Mouse (Mus musculus) heart, embryonic 16.5 days (tissue): ENCODE measurements around the gene Ipo7. TPM values are rescaled to one million over a fixed set of nuclear protein-coding genes. Genes with fewer than 3 reads are reported as not detected.
A peak's percentile ranks its signal among the peaks of the same experiment; 100 is the strongest.
"Not testable (repeated sequence)": the region's sequence is repeated elsewhere in the genome, so short reads cannot be mapped to it uniquely, and the experiment has no call there.

Source experiments
- ATAC-seq: fragments of 200-750 bp; cut with Nextera tagmentation; replicated peaks from 2 replicates; pipeline ENCODE4 v1.8.0; 2017; ENCODE audit warnings: moderate number of reproducible peaks; ENCODE audit not compliant: insufficient read depth, low FRiP score; ENCODE audit errors: extremely low read depth
- H3K27ac ChIP-seq: fragments of 300-500 bp; sonication (generic); 2 replicates; pipeline ENCODE4 v1.5.1; 2014; ENCODE audit warnings: mild to moderate bottlenecking, low read length, control low read depth, moderate library complexity
- H3K27me3 ChIP-seq: fragments of 300-500 bp; sonication (generic); 2 replicates; pipeline ENCODE4 v1.6.1; 2014; ENCODE audit warnings: low read length, mixed read lengths; ENCODE audit not compliant: control insufficient read depth, insufficient read depth
- H3K36me3 ChIP-seq: fragments of 300-500 bp; sonication (generic); 2 replicates; pipeline ENCODE4 v1.6.1; 2014; ENCODE audit not compliant: control insufficient read depth, insufficient read depth
- H3K4me1 ChIP-seq: fragments of 300-500 bp; sonication (generic); 2 replicates; pipeline ENCODE4 v1.6.1; 2014; ENCODE audit warnings: low read length, mixed read lengths; ENCODE audit not compliant: control insufficient read depth, insufficient read depth
- H3K4me2 ChIP-seq: fragments of 300-500 bp; sonication (generic); 2 replicates; pipeline ENCODE4 v1.6.1; 2014; ENCODE audit warnings: low read depth, mild to moderate bottlenecking, control low read depth, low read length
- H3K4me3 ChIP-seq: fragments of 300-500 bp; sonication (generic); 2 replicates; pipeline ENCODE4 v1.5.1; 2014; ENCODE audit warnings: mild to moderate bottlenecking, control low read depth, low read length
- H3K9ac ChIP-seq: fragments of 300-500 bp; sonication (generic); 2 replicates; pipeline ENCODE4 v1.6.1; 2014; ENCODE audit warnings: low read length, control low read depth
- H3K9me3 ChIP-seq: fragments of 300-500 bp; sonication (generic); replicated peaks from 2 replicates; pipeline ENCODE4 v1.6.1; 2016; ENCODE audit warnings: low read length; ENCODE audit not compliant: control insufficient read depth
- WGBS: fragments of 180-500 bp; shearing (Covaris S2); extraction: QIAGEN DNeasy Blood & Tissue Kit; methylation state at CpG from one replicate; pipeline ENCODE4 v1.1.7; 2014; 5-methylcytosine and 5-hydroxymethylcytosine counted together
- polyA plus RNA-seq: library from polyadenylated mRNA; unstranded; fragments of >200 nt; fragmentation: Nextera tagmentation; extraction: Ambion mirVana; gene quantifications from 2 replicates; pipeline ENCODE4 v1.2.1, GENCODE M21; 2015

Gene Ipo7
- polyA plus RNA-seq, 1 experiment from 2014 or later = 41.2 TPM

- Histone ChIP-seq H3K4me3 (no peak overlapping the region), H3K36me3 (no peaks in the 10 kb centered on the region), H3K27ac (no peak overlapping the region), H3K4me2 (no peak overlapping the region), H3K4me1 (no peaks in the 10 kb centered on the region), H3K9me3 (no peaks in the 10 kb centered on the region), H3K27me3 (no peaks in the 10 kb centered on the region), H3K9ac (no peak overlapping the region)
- ATAC-seq = no peak
- 84% methylated on average over 6 of the region's 6 CpGs for WGBS
These were observed 9.0 kb upstream of the Ipo7 start for GRCm38 (mm10) chr7:110009084-110009483.

GRCm38 (mm10) chr7:110011417-110011816 lies 6.7 kb upstream of the Ipo7 start:
- Histone ChIP-seq H3K4me3 (no peak overlapping the region), H3K27me3 (no peaks in the 10 kb centered on the region), H3K27ac (no peak overlapping the region), H3K9me3 (no peaks in the 10 kb centered on the region), H3K9ac (no peak overlapping the region), H3K36me3 (no peaks in the 10 kb centered on the region), H3K4me1 (no peaks in the 10 kb centered on the region), H3K4me2 (no peak overlapping the region)
- WGBS = 61% methylated on average over 1 of the region's 1 CpGs
- ATAC-seq = no peak

- no peak for ATAC-seq
- 69% methylated on average over 5 of the region's 5 CpGs for WGBS
- Histone ChIP-seq H3K9me3 (no peaks in the 10 kb centered on the region), H3K9ac (no peak overlapping the region), H3K4me2 (no peak overlapping the region), H3K36me3 (no peaks in the 10 kb centered on the region), H3K27ac (no peak overlapping the region), H3K27me3 (no peaks in the 10 kb centered on the region), H3K4me1 (no peaks in the 10 kb centered on the region), H3K4me3 (no peak overlapping the region)
These were observed 3.8 kb upstream of the Ipo7 start for GRCm38 (mm10) chr7:110014272-110014671.

GRCm38 (mm10) chr7:110018631-110019482 lies 783 bp downstream of the Ipo7 start:
- no peaks in the 10 kb centered on the region for H3K36me3 ChIP-seq
- peak overlapping the region; percentile 88 for H3K27ac ChIP-seq
- no peaks in the 10 kb centered on the region for H3K27me3 ChIP-seq
- WGBS = under 1% methylated on average over 42 of the region's 42 CpGs
- H3K4me3 ChIP-seq = peak overlapping the region; percentile 98
- peaks cover 10% of the 10 kb centered on the region for H3K4me1 ChIP-seq
- peak overlapping the region; percentile 65 for H3K4me2 ChIP-seq
- peak; percentile 73 for ATAC-seq
- no peaks in the 10 kb centered on the region for H3K9me3 ChIP-seq
- peak overlapping the region; percentile 95 for H3K9ac ChIP-seq

GRCm38 (mm10) chr7:110023553-110023952 lies 5.5 kb downstream of the Ipo7 start:
- H3K27ac ChIP-seq = no peak overlapping the region
- WGBS = 94% methylated on average over 1 of the region's 1 CpGs
- ATAC-seq = no peak

GRCm38 (mm10) chr7:110026594-110026993 lies 8.5 kb downstream of the Ipo7 start:
- H3K36me3 ChIP-seq = peaks cover 16% of the 10 kb centered on the region
- no peaks in the 10 kb centered on the region for H3K9me3 ChIP-seq
- WGBS = 70% methylated on average over 2 of the region's 2 CpGs
- H3K4me2 ChIP-seq = no peak overlapping the region
- H3K4me1 ChIP-seq = no peaks in the 10 kb centered on the region
- no peak overlapping the region for H3K27ac ChIP-seq
- H3K27me3 ChIP-seq = no peaks in the 10 kb centered on the region
- H3K4me3 ChIP-seq = no peak overlapping the region
- no peak overlapping the region for H3K9ac ChIP-seq
- no peak for ATAC-seq

More at GRCm38 (mm10) chr7:110023553-110023952, 5.5 kb downstream of the Ipo7 start:
- Histone ChIP-seq H3K9ac (no peak overlapping the region), H3K27me3 (no peaks in the 10 kb centered on the region), H3K9me3 (no peaks in the 10 kb centered on the region), H3K4me3 (no peak overlapping the region), H3K4me2 (no peak overlapping the region), H3K36me3 (peaks cover 5% of the 10 kb centered on the region; the same call in 1 of the 2 replicates), H3K4me1 (peaks cover 10% of the 10 kb centered on the region)

- Histone ChIP-seq H3K4me3 (no peak overlapping the region), H3K9ac (no peak overlapping the region), H3K36me3 (peaks cover 24% of the 10 kb centered on the region), H3K9me3 (no peaks in the 10 kb centered on the region), H3K4me2 (no peak overlapping the region), H3K27ac (no peak overlapping the region), H3K27me3 (no peaks in the 10 kb centered on the region), H3K4me1 (no peaks in the 10 kb centered on the region)
- no peak for ATAC-seq
- WGBS = 72% methylated on average over 1 of the region's 1 CpGs
These were observed 10.8 kb downstream of the Ipo7 start for GRCm38 (mm10) chr7:110028826-110029225.

- H3K4me1 ChIP-seq = peaks cover 6% of the 10 kb centered on the region; the same call in 1 of the 2 replicates
- no peak overlapping the region for H3K4me3 ChIP-seq
- H3K9ac ChIP-seq = no peak overlapping the region
- 67% methylated on average over 3 of the region's 3 CpGs for WGBS
- H3K27ac ChIP-seq = no peak overlapping the region
- peaks cover 19% of the 10 kb centered on the region for H3K36me3 ChIP-seq
- ATAC-seq = no peak
- H3K4me2 ChIP-seq = no peak overlapping the region
- H3K9me3 ChIP-seq = no peaks in the 10 kb centered on the region
- no peaks in the 10 kb centered on the region for H3K27me3 ChIP-seq
These were observed 12.3 kb downstream of the Ipo7 start for GRCm38 (mm10) chr7:110030342-110030741.

- H3K4me1 ChIP-seq, H3K27me3 ChIP-seq, H3K9me3 ChIP-seq, H3K4me3 ChIP-seq, ATAC-seq, H3K9ac ChIP-seq, H3K27ac ChIP-seq, H3K4me2 ChIP-seq: not testable (repeated sequence)
- WGBS = 94% methylated on average over 2 of the region's 2 CpGs
- peaks cover 21% of the 10 kb centered on the region for H3K36me3 ChIP-seq
These were observed 39.6 kb downstream of the Ipo7 start for GRCm38 (mm10) chr7:110057723-110058122.
